Mouse (Mus musculus) liver, postnatal 0 days (tissue): ENCODE measurements around the gene Ppp1r12a. TPM values are rescaled to one million over a fixed set of nuclear protein-coding genes. Genes with fewer than 3 reads are reported as not detected.

Experiments used
- ATAC-seq: fragments of 200-750 bp; cut with Nextera tagmentation; 2 replicates; pipeline ENCODE4 v1.8.0; 2017; ENCODE audit warnings: mild to moderate bottlenecking, moderate library complexity
- DNase-seq: peaks from one replicate; pipeline ENCODE4 v3.0.0-alpha.2; 2016
- H3K27ac ChIP-seq: fragments of 300-500 bp; sonication (generic); 2 replicates; pipeline ENCODE4 v1.5.1; 2014; ENCODE audit warnings: antibody characterized with exemption, moderate library complexity, mild to moderate bottlenecking, low read depth
- H3K27me3 ChIP-seq: fragments of 300-500 bp; sonication (generic); 2 replicates; pipeline ENCODE4 v1.6.1; 2014; ENCODE audit warnings: low read length, control low read depth, mixed read lengths; ENCODE audit not compliant: insufficient read depth
- H3K36me3 ChIP-seq: fragments of 300-500 bp; sonication (generic); replicated peaks from 2 replicates; pipeline ENCODE4 v1.6.1; 2014; ENCODE audit warnings: mild to moderate bottlenecking, control low read depth, low read length, moderate library complexity, mixed read lengths; ENCODE audit not compliant: insufficient read depth
- H3K4me1 ChIP-seq: fragments of 300-500 bp; sonication (generic); 2 replicates; pipeline ENCODE4 v1.6.1; 2014; ENCODE audit warnings: antibody characterized with exemption, mild to moderate bottlenecking, control low read depth; ENCODE audit not compliant: insufficient read depth
- H3K4me2 ChIP-seq: fragments of 300-500 bp; sonication (generic); 2 replicates; pipeline ENCODE4 v1.6.1; 2014; ENCODE audit warnings: low read depth, mild to moderate bottlenecking, low read length, moderate library complexity, mixed read lengths
- H3K4me3 ChIP-seq: fragments of 300-500 bp; sonication (generic); 2 replicates; pipeline ENCODE4 v1.5.1; 2014; ENCODE audit warnings: low read depth, low read length
- H3K9ac ChIP-seq: fragments of 300-500 bp; sonication (generic); replicated peaks from 2 replicates; pipeline ENCODE4 v1.6.1; 2014; ENCODE audit warnings: mild to moderate bottlenecking, moderate library complexity
- H3K9me3 ChIP-seq: fragments of 300-500 bp; sonication (generic); 2 replicates; pipeline ENCODE4 v1.6.1; 2016; ENCODE audit warnings: mild to moderate bottlenecking, control low read depth, low read length, mixed read lengths
- CTCF ChIP-seq: sonication (generic); IDR thresholded peaks from 2 replicates; pipeline ENCODE4 v1.5.1; 2016; ENCODE audit warnings: antibody characterized with exemption, low read depth
- EP300 ChIP-seq: IDR thresholded peaks from 2 replicates; pipeline ENCODE4 v1.6.1; 2016; ENCODE audit warnings: antibody characterized with exemption, low read depth, mild to moderate bottlenecking
- WGBS: fragments of 180-500 bp; shearing (Covaris S2); extraction: QIAGEN DNeasy Blood & Tissue Kit; methylation state at CpG from one replicate; pipeline ENCODE4 v1.1.7; 2014; ENCODE audit not compliant: insufficient replicate concordance; 5-methylcytosine and 5-hydroxymethylcytosine counted together
- polyA plus RNA-seq: library from polyadenylated mRNA; unstranded; fragments of >200 nt; fragmentation: Nextera tagmentation; extraction: Ambion mirVana; gene quantifications from 2 replicates; pipeline ENCODE4 v1.2.1, GENCODE M21; 2015

Ppp1r12a gene
- polyA plus RNA-seq, 1 experiment from 2014 or later: 25.3 TPM

GRCm38 (mm10) chr10:108287438-108287801 lies 125.4 kb downstream of the Ppp1r12a start:
- no peak for TF ChIP-seq CTCF
- no peak for TF ChIP-seq EP300
- Histone ChIP-seq H3K9me3 (no peaks in the 10 kb centered on the region), H3K4me2 (no peak overlapping the region), H3K27ac (no peak overlapping the region), H3K4me1 (no peaks in the 10 kb centered on the region), H3K4me3 (no peak overlapping the region), H3K27me3 (no peaks in the 10 kb centered on the region), H3K36me3 (no peaks in the 10 kb centered on the region), H3K9ac (no peak overlapping the region)
- ATAC-seq (no peak), DNase-seq (no peak)
- 71% methylated on average over 4 of the region's 4 CpGs for WGBS

GRCm38 (mm10) chr10:108290046-108290445 lies 128.1 kb downstream of the Ppp1r12a start:
- no peaks in the 10 kb centered on the region for H3K4me1 ChIP-seq
- no peaks in the 10 kb centered on the region for H3K9me3 ChIP-seq
- no peak overlapping the region for H3K27ac ChIP-seq
- TF ChIP-seq EP300 (no peak), CTCF (no peak)
- H3K4me2 ChIP-seq: no peak overlapping the region
- ATAC-seq: no peak
- no peak overlapping the region for H3K4me3 ChIP-seq
- H3K9ac ChIP-seq: no peak overlapping the region
- no peaks in the 10 kb centered on the region for H3K27me3 ChIP-seq
- no peak for DNase-seq
- H3K36me3 ChIP-seq: no peaks in the 10 kb centered on the region
- WGBS: 90% methylated on average over 13 of the region's 13 CpGs

- Histone ChIP-seq H3K4me2 (no peak overlapping the region), H3K27me3 (no peaks in the 10 kb centered on the region), H3K9ac (no peak overlapping the region), H3K27ac (no peak overlapping the region), H3K9me3 (no peaks in the 10 kb centered on the region), H3K36me3 (no peaks in the 10 kb centered on the region), H3K4me3 (no peak overlapping the region), H3K4me1 (no peaks in the 10 kb centered on the region)
- no peak for TF ChIP-seq EP300
- TF ChIP-seq CTCF: no peak
- ATAC-seq (no peak), DNase-seq (no peak)
- 77% methylated on average over 12 of the region's 12 CpGs for WGBS
These were observed 129.9 kb downstream of the Ppp1r12a start for GRCm38 (mm10) chr10:108291688-108292471.

- TF ChIP-seq EP300 (no peak), CTCF (no peak)
- Histone ChIP-seq H3K27me3 (no peaks in the 10 kb centered on the region), H3K4me1 (no peaks in the 10 kb centered on the region), H3K4me2 (no peak overlapping the region), H3K4me3 (no peak overlapping the region), H3K27ac (no peak overlapping the region), H3K36me3 (no peaks in the 10 kb centered on the region), H3K9me3 (no peaks in the 10 kb centered on the region), H3K9ac (no peak overlapping the region)
- no peak for DNase-seq
- ATAC-seq: no peak
- 77% methylated on average over 4 of the region's 4 CpGs for WGBS
These were observed 130.7 kb downstream of the Ppp1r12a start for GRCm38 (mm10) chr10:108292651-108293050.

- 87% methylated on average over 16 of the region's 16 CpGs for WGBS
- H3K36me3 ChIP-seq: no peaks in the 10 kb centered on the region
These were observed 131.7 kb downstream of the Ppp1r12a start for GRCm38 (mm10) chr10:108293620-108294195.

GRCm38 (mm10) chr10:108294766-108295165 lies 132.8 kb downstream of the Ppp1r12a start:
- H3K4me1 ChIP-seq: no peaks in the 10 kb centered on the region
- DNase-seq (no peak), ATAC-seq (no peak)
- no peaks in the 10 kb centered on the region for H3K9me3 ChIP-seq
- no peak overlapping the region for H3K4me3 ChIP-seq
- no peaks in the 10 kb centered on the region for H3K27me3 ChIP-seq
- H3K9ac ChIP-seq: no peak overlapping the region
- 77% methylated on average over 7 of the region's 7 CpGs for WGBS
- TF ChIP-seq CTCF (no peak), EP300 (no peak)
- no peak overlapping the region for H3K27ac ChIP-seq
- H3K4me2 ChIP-seq: no peak overlapping the region
- no peaks in the 10 kb centered on the region for H3K36me3 ChIP-seq

More at GRCm38 (mm10) chr10:108293620-108294195, 131.7 kb downstream of the Ppp1r12a start:
- no peak for ATAC-seq
- Histone ChIP-seq H3K4me1 (no peaks in the 10 kb centered on the region), H3K27ac (no peak overlapping the region), H3K27me3 (no peaks in the 10 kb centered on the region), H3K4me2 (no peak overlapping the region), H3K9me3 (no peaks in the 10 kb centered on the region), H3K9ac (no peak overlapping the region), H3K4me3 (no peak overlapping the region)
- no peak for DNase-seq
- TF ChIP-seq EP300 (no peak), CTCF (no peak)
